Mouse (Mus musculus) kidney, adult 2 months (tissue): ENCODE measurements at regions not wholly inside any gene's neighbourhood (a gene's known extent, or its start where the extent isn't known, plus 50 kb on each side); places are given as distances from the start of the nearest gene placed in this dataset.

ENCODE experiments used
- CTCF ChIP-seq: fragments of 200-500 bp; conservative IDR thresholded peaks from 2 replicates; pipeline ENCODE4 v1.5.1; 2011; ENCODE audit warnings: low read depth, mild to moderate bottlenecking, control low read depth, low read length, moderate library complexity, mixed read lengths; ENCODE audit not compliant: insufficient read depth, insufficient read length
- POLR2A ChIP-seq: fragments of 200-500 bp; IDR thresholded peaks from one replicate; pipeline ENCODE4 v1.6.1; 2011; ENCODE audit warnings: low read depth, low read length, control low read depth

GRCm38 (mm10) chr1:22210621-22211020 lies 248.9 kb upstream of the Kcnq5 start:
- TF ChIP-seq CTCF (no peak), POLR2A (no peak)
